Mouse (Mus musculus): ENCODE measurements at regions not wholly inside any gene's neighbourhood (a gene's known extent, or its start where the extent isn't known, plus 50 kb on each side); places are given as distances from the start of the nearest gene placed in this dataset.

GRCm38 (mm10) chr8:49389525-49389924, 545.8 kb upstream of the Tenm3 start:
- no peak for TF ChIP-seq CTCF (IDR thresholded peaks at IDR 0.05; ENCODE audit: borderline replicate concordance, insufficient read depth, low read length)
- no peak for TF ChIP-seq POLR2A (IDR thresholded peaks at IDR 0.05; ENCODE audit: low read depth, low read length)
